Mouse (Mus musculus) midbrain, embryonic 11.5 days (tissue): ENCODE results near the gene Gal3st1. TPM values are rescaled to one million over a fixed set of nuclear protein-coding genes. Genes with fewer than 3 reads are reported as not detected.

Source experiments
- polyA plus RNA-seq: library from polyadenylated mRNA; unstranded; fragments of >200 nt; fragmentation: Nextera tagmentation; extraction: Ambion mirVana; gene quantifications from 2 replicates; pipeline ENCODE4 v1.2.1, GENCODE M21; 2014

Gene Gal3st1
- polyA plus RNA-seq, 1 experiment from 2014 or later, result not detected

Other genes starting within 250 kb of the Gal3st1 start
- gene Osbp2, start 119.7 kb upstream of the Gal3st1 start, polyA plus RNA-seq, result 1.5 and 1.6 TPM in 2 replicates
- 0.57 and 0.64 TPM in 2 replicates for gene 4921536K21Rik, start 88.5 kb upstream of the Gal3st1 start, polyA plus RNA-seq
- gene Dusp18, start 88.4 kb upstream of the Gal3st1 start, polyA plus RNA-seq, result 20.1 and 21.4 TPM in 2 replicates
- gene Slc35e4, start 69.0 kb upstream of the Gal3st1 start, polyA plus RNA-seq, result 3.2 and 3.5 TPM in 2 replicates
- gene Tcn2, start 51.5 kb upstream of the Gal3st1 start, polyA plus RNA-seq, result 28.4 and 30.9 TPM in 2 replicates
- gene Pes1, start 19.7 kb upstream of the Gal3st1 start, polyA plus RNA-seq, result 73.0 and 80.6 TPM in 2 replicates
- 0.14 TPM in 1 of 2 replicates, not detected in the other for gene 4930556J24Rik, start 6.9 kb upstream of the Gal3st1 start, polyA plus RNA-seq
- gene Sec14l4, start 47.8 kb downstream of the Gal3st1 start, polyA plus RNA-seq, result not detected in 2 replicates
- gene Sec14l3, start 81.2 kb downstream of the Gal3st1 start, polyA plus RNA-seq, result not detected in 2 replicates
- 5.7 TPM in 2 replicates for gene Mtfp1, start 111.8 kb downstream of the Gal3st1 start, polyA plus RNA-seq
- 1.9 TPM in 2 replicates for gene Sec14l2, start 139.8 kb downstream of the Gal3st1 start, polyA plus RNA-seq
- gene Rnf215, start 151.6 kb downstream of the Gal3st1 start, polyA plus RNA-seq, result 23.5 and 26.7 TPM in 2 replicates
- 2.5 and 3.1 TPM in 2 replicates for gene Ccdc157, start 176.7 kb downstream of the Gal3st1 start, polyA plus RNA-seq
- 92.1 and 93.6 TPM in 2 replicates for gene Sf3a1, start 176.7 kb downstream of the Gal3st1 start, polyA plus RNA-seq
- gene Tbc1d10a, start 203.2 kb downstream of the Gal3st1 start, polyA plus RNA-seq, result 14.6 and 17.3 TPM in 2 replicates
- 2.5 and 2.7 TPM in 2 replicates for gene Castor1, start 234.6 kb downstream of the Gal3st1 start, polyA plus RNA-seq